Mouse (Mus musculus) midbrain, embryonic 10.5 days (tissue): ENCODE data around the gene B3gnt8. TPM values are rescaled to one million over a fixed set of nuclear protein-coding genes. Genes with fewer than 3 reads are reported as not detected.

Experiments
- DNase-seq: peaks from one replicate; pipeline ENCODE4 v3.0.0-alpha.2; 2017; ENCODE audit warnings: low spot score
- H3K27ac ChIP-seq: fragments of 300-500 bp; sonication (generic); replicated peaks from 2 replicates; pipeline ENCODE4 v1.5.1; 2016; ENCODE audit warnings: mild to moderate bottlenecking
- H3K27me3 ChIP-seq: fragments of 300-500 bp; sonication (generic); 2 replicates; pipeline ENCODE4 v1.6.1; 2016; ENCODE audit warnings: low read depth, mild to moderate bottlenecking; ENCODE audit not compliant: poor library complexity, severe bottlenecking
- H3K36me3 ChIP-seq: fragments of 300-500 bp; sonication (generic); 2 replicates; pipeline ENCODE4 v1.6.1; 2016; ENCODE audit warnings: mild to moderate bottlenecking, moderate library complexity
- H3K4me1 ChIP-seq: fragments of 300-500 bp; sonication (generic); 2 replicates; pipeline ENCODE4 v1.6.1; 2016
- H3K4me3 ChIP-seq: fragments of 300-500 bp; sonication (generic); 2 replicates; pipeline ENCODE4 v1.5.1; 2016; ENCODE audit warnings: mild to moderate bottlenecking, moderate library complexity
- H3K9me3 ChIP-seq: fragments of 300-500 bp; sonication (generic); replicated peaks from 2 replicates; pipeline ENCODE4 v1.6.1; 2016; ENCODE audit warnings: mild to moderate bottlenecking
- WGBS: fragments of 180-500 bp; shearing (Covaris S2); methylation state at CpG from one replicate; pipeline ENCODE4 v1.1.7; 2016; 5-methylcytosine and 5-hydroxymethylcytosine counted together
- polyA plus RNA-seq: library from polyadenylated mRNA; unstranded; fragments of >200 nt; fragmentation: Nextera tagmentation; extraction: Ambion mirVana; gene quantifications from 2 replicates; pipeline ENCODE4 v1.2.1, GENCODE M21; 2016

The B3gnt8 gene
- polyA plus RNA-seq, 1 experiment from 2014 or later: 0.43 TPM

- Histone ChIP-seq H3K36me3 (no peaks in the 10 kb centered on the region), H3K9me3 (no peaks in the 10 kb centered on the region), H3K4me1 (no peaks in the 10 kb centered on the region), H3K4me3 (no peak overlapping the region), H3K27me3 (no peaks in the 10 kb centered on the region), H3K27ac (no peak overlapping the region)
- no peak for DNase-seq
- 95% methylated on average over 2 of the region's 2 CpGs for WGBS
Observed at GRCm38 (mm10) chr7:25607196-25607595, 19.3 kb upstream of the B3gnt8 start.

GRCm38 (mm10) chr7:25610056-25610455, 16.4 kb upstream of the B3gnt8 start:
- H3K4me3 ChIP-seq: no peak overlapping the region
- DNase-seq: no peak
- no peak overlapping the region for H3K27ac ChIP-seq
- no peaks in the 10 kb centered on the region for H3K36me3 ChIP-seq
- WGBS: 42% methylated on average over 6 of the region's 6 CpGs
- H3K9me3 ChIP-seq: no peaks in the 10 kb centered on the region
- H3K4me1 ChIP-seq: no peaks in the 10 kb centered on the region
- H3K27me3 ChIP-seq: no peaks in the 10 kb centered on the region

GRCm38 (mm10) chr7:25611501-25611900, 15.0 kb upstream of the B3gnt8 start:
- Histone ChIP-seq H3K27ac (no peak overlapping the region), H3K36me3 (no peaks in the 10 kb centered on the region), H3K4me1 (no peaks in the 10 kb centered on the region), H3K27me3 (no peaks in the 10 kb centered on the region), H3K9me3 (no peaks in the 10 kb centered on the region), H3K4me3 (no peak overlapping the region)
- DNase-seq: no peak
- 40% methylated on average over 7 of the region's 7 CpGs for WGBS

- Histone ChIP-seq H3K27ac (no peak overlapping the region), H3K9me3 (no peaks in the 10 kb centered on the region), H3K36me3 (no peaks in the 10 kb centered on the region), H3K4me3 (no peak overlapping the region), H3K4me1 (peaks cover 5% of the 10 kb centered on the region), H3K27me3 (no peaks in the 10 kb centered on the region)
- 88% methylated on average over 5 of the region's 5 CpGs for WGBS
- DNase-seq: no peak
Observed at GRCm38 (mm10) chr7:25614086-25614485, 12.4 kb upstream of the B3gnt8 start.

- DNase-seq: no peak
- 72% methylated on average over 21 of the region's 21 CpGs for WGBS
- Histone ChIP-seq H3K4me1 (peaks cover 13% of the 10 kb centered on the region), H3K27ac (no peak overlapping the region), H3K27me3 (no peaks in the 10 kb centered on the region), H3K36me3 (no peaks in the 10 kb centered on the region), H3K4me3 (no peak overlapping the region), H3K9me3 (no peaks in the 10 kb centered on the region)
Observed at GRCm38 (mm10) chr7:25614831-25615705, 11.4 kb upstream of the B3gnt8 start.

- peaks cover 15% of the 10 kb centered on the region for H3K4me1 ChIP-seq
- H3K9me3 ChIP-seq: no peaks in the 10 kb centered on the region
- H3K36me3 ChIP-seq: no peaks in the 10 kb centered on the region
- DNase-seq: no peak
- WGBS: 88% methylated on average over 5 of the region's 5 CpGs
- H3K27me3 ChIP-seq: no peaks in the 10 kb centered on the region
- H3K4me3 ChIP-seq: no peak within 1 kb of the TSS
- H3K27ac ChIP-seq: no peak within 1 kb of the TSS
Observed at GRCm38 (mm10) chr7:25615706-25616011, 10.8 kb upstream of the B3gnt8 start, which contains the start of gene Erich4. Gene Erich4 (minus strand): TSS chr7:25615892.

- H3K36me3 ChIP-seq: 0 out of 2 replicates have a peak, but pooled peaks cover 6% of the 10 kb centered on the region
- no peaks in the 10 kb centered on the region for H3K9me3 ChIP-seq
- no peak overlapping the region for H3K27ac ChIP-seq
- H3K27me3 ChIP-seq: no peaks in the 10 kb centered on the region
- H3K4me3 ChIP-seq: no peak overlapping the region
- DNase-seq: no peak
- peaks cover 15% of the 10 kb centered on the region for H3K4me1 ChIP-seq
- WGBS: 82% methylated on average over 10 of the region's 10 CpGs
Observed at GRCm38 (mm10) chr7:25617376-25618160, 8.9 kb upstream of the B3gnt8 start.

GRCm38 (mm10) chr7:25618865-25619721, 7.4 kb upstream of the B3gnt8 start, which contains the start of gene Dmac2:
Gene Dmac2 (plus strand): TSS chr7:25619414.
- peak within 1 kb of the TSS; percentile 72 for H3K4me3 ChIP-seq
- no peaks in the 10 kb centered on the region for H3K9me3 ChIP-seq
- 2% methylated on average over 53 of the region's 53 CpGs for WGBS
- H3K27ac ChIP-seq: peak within 1 kb of the TSS; percentile 75
- H3K4me1 ChIP-seq: peaks cover 15% of the 10 kb centered on the region
- peaks cover 12% of the 10 kb centered on the region; the same call in 1 of the 2 replicates for H3K36me3 ChIP-seq
- DNase-seq: peak; percentile 90
- no peaks in the 10 kb centered on the region for H3K27me3 ChIP-seq

- peak overlapping the region; percentile 75 for H3K27ac ChIP-seq
- 24% methylated on average over 5 of the region's 5 CpGs for WGBS
Observed at GRCm38 (mm10) chr7:25619722-25619991, 6.8 kb upstream of the B3gnt8 start.

GRCm38 (mm10) chr7:25620101-25620500, 6.4 kb upstream of the B3gnt8 start:
- H3K4me1 ChIP-seq: peaks cover 15% of the 10 kb centered on the region
- peaks cover 17% of the 10 kb centered on the region for H3K36me3 ChIP-seq
- no peaks in the 10 kb centered on the region for H3K9me3 ChIP-seq
- peak overlapping the region; percentile 72 for H3K4me3 ChIP-seq
- no peaks in the 10 kb centered on the region for H3K27me3 ChIP-seq
- DNase-seq: no peak
- no peak overlapping the region for H3K27ac ChIP-seq
- WGBS: 88% methylated on average over 5 of the region's 5 CpGs

More at GRCm38 (mm10) chr7:25619722-25619991, 6.8 kb upstream of the B3gnt8 start:
- H3K4me3 ChIP-seq: peak overlapping the region; percentile 72
- H3K9me3 ChIP-seq: no peaks in the 10 kb centered on the region
- no peak for DNase-seq
- peaks cover 13% of the 10 kb centered on the region for H3K36me3 ChIP-seq
- H3K4me1 ChIP-seq: peaks cover 15% of the 10 kb centered on the region
- H3K27me3 ChIP-seq: no peaks in the 10 kb centered on the region

- no peak overlapping the region for H3K27ac ChIP-seq
- H3K9me3 ChIP-seq: no peaks in the 10 kb centered on the region
- no peak overlapping the region for H3K4me3 ChIP-seq
- H3K4me1 ChIP-seq: peaks cover 15% of the 10 kb centered on the region
- DNase-seq: no peak
- 93% methylated on average over 11 of the region's 11 CpGs for WGBS
- peaks cover 20% of the 10 kb centered on the region for H3K36me3 ChIP-seq
- H3K27me3 ChIP-seq: no peaks in the 10 kb centered on the region
Observed at GRCm38 (mm10) chr7:25620751-25621150, 5.7 kb upstream of the B3gnt8 start.

- Histone ChIP-seq H3K27ac (no peak overlapping the region), H3K4me1 (peaks cover 28% of the 10 kb centered on the region), H3K4me3 (no peak overlapping the region), H3K36me3 (peaks cover 24% of the 10 kb centered on the region), H3K27me3 (peaks cover 25% of the 10 kb centered on the region), H3K9me3 (no peaks in the 10 kb centered on the region)
- DNase-seq: no peak
- whole genome bisulfite sequencing: 88% methylated on average over 11 of the region's 11 CpGs
Observed at GRCm38 (mm10) chr7:25623857-25624370, 2.5 kb upstream of the B3gnt8 start.
